Mouse (Mus musculus): ENCODE results near the gene Dlg2. TPM values are rescaled to one million over a fixed set of nuclear protein-coding genes. Genes with fewer than 3 reads are reported as not detected.

Dlg2 gene
- total and polyA plus RNA-seq, 3 experiments, result 0.49 to 0.68 TPM; not detected in 1

DNA sequence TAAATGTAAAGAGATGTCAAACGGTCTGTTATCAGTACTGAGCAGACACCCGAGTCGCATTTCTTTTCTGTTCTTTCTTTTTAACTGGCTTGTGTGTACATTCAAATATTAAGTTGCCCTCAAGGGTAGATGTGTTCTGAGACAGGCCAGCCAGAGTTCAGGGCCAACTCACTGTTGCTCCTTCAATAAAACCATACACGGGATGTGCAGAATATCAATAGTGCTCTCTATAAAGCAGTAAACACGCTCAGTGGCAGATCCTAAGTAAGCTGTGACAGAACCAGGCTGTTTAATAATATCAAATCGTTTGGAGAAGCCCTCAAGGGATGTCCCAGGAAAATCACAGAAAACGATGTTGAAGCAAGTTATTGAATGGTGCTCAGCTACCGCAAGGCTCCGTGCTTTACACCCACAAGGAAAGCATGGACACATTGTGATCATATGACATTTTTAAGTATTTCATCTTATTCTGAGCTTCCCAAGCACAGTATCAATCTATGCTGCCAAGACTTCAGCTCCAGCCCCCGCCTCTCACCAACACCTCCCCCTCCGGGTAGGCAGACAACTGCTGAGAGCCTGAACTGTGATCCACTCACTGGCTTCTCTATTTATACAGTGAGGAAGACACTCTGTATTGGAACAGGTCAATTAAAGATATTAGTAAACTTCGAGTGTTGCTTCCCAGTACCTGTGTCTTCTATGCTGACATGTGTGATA, 1458.6 kb downstream of the Dlg2 start:
- H3K9me3 ChIP-seq (replicated peaks), result no peaks in the 10 kb centered on the region
- H3K4me1 ChIP-seq (ENCODE audit: insufficient read depth, low read depth, low read length), result no peaks in the 10 kb centered on the region
- DNase-seq (ENCODE audit: low spot score) (no peak), ATAC-seq (ENCODE audit: extremely low read depth, insufficient number of reproducible peaks, low FRiP score, poor library complexity, severe bottlenecking) (no peak)
- no peak overlapping the region for H3K4me3 ChIP-seq (ENCODE audit: low read depth, low read length)
- TF ChIP-seq POLR2AphosphoS5 (IDR thresholded peaks at IDR 0.05; ENCODE audit: insufficient replicate concordance, low read depth, low read length) (no peak), GATA2 (IDR thresholded peaks at IDR 0.05; ENCODE audit: borderline replicate concordance, low read depth, low read length) (no peak), GATA1 (IDR thresholded peaks at IDR 0.05; ENCODE audit: borderline replicate concordance, low read length) (no peak), TAL1 (conservative IDR thresholded peaks at IDR 0.05; ENCODE audit: low read depth, low read length) (no peak), CTCF (IDR thresholded peaks at IDR 0.05; ENCODE audit: low read depth, low read length) (no peak)
- H3K36me3 ChIP-seq (replicated peaks), result no peaks in the 10 kb centered on the region
- H3K27me3 ChIP-seq (ENCODE audit: insufficient read depth, low read length), result no peaks in the 10 kb centered on the region

- Histone ChIP-seq H3K4me3 (ENCODE audit: low read depth, low read length) (no peak overlapping the region), H3K27me3 (ENCODE audit: insufficient read depth, low read length) (no peaks in the 10 kb centered on the region), H3K4me1 (ENCODE audit: insufficient read depth, low read depth, low read length) (no peaks in the 10 kb centered on the region), H3K36me3 (replicated peaks) (no peaks in the 10 kb centered on the region), H3K9me3 (replicated peaks) (no peaks in the 10 kb centered on the region)
- DNase-seq (ENCODE audit: low spot score), result no peak
- TF ChIP-seq GATA1 (IDR thresholded peaks at IDR 0.05; ENCODE audit: borderline replicate concordance, low read length), result no peak
- no peak for TF ChIP-seq CTCF (IDR thresholded peaks at IDR 0.05; ENCODE audit: low read depth, low read length)
- TF ChIP-seq POLR2AphosphoS5 (IDR thresholded peaks at IDR 0.05; ENCODE audit: insufficient replicate concordance, low read depth, low read length), result no peak
- no peak for TF ChIP-seq TAL1 (conservative IDR thresholded peaks at IDR 0.05; ENCODE audit: low read depth, low read length)
- TF ChIP-seq GATA2 (IDR thresholded peaks at IDR 0.05; ENCODE audit: borderline replicate concordance, low read depth, low read length), result no peak
- ATAC-seq (ENCODE audit: extremely low read depth, insufficient number of reproducible peaks, low FRiP score, poor library complexity, severe bottlenecking), result no peak
Measured at GRCm38 (mm10) chr7:91936193-91936592, 1459.7 kb downstream of the Dlg2 start.

DNA sequence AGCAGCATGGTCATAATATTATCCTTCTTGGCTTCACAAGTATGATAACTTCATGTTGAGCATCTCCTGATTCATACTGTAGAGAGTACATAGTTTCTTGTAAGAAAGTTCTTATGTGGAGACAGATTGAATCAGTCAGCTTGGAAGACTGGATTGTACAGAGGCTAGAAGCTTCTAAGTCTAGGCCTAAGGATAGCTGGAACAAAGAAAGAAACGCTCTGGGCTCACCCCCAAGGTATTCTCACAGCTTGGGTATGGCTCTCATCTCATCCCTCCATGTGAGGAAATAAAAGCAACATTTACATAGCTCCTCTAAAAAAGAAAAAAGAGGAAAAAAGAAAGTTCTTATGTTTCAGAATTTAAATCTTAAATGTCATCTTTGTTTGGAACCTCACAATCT, 1466.8 kb downstream of the Dlg2 start:
- no peaks in the 10 kb centered on the region for H3K4me1 ChIP-seq (ENCODE audit: insufficient read depth, low read depth, low read length)
- no peak for TF ChIP-seq CTCF (IDR thresholded peaks at IDR 0.05; ENCODE audit: low read depth, low read length)
- TF ChIP-seq TAL1 (conservative IDR thresholded peaks at IDR 0.05; ENCODE audit: low read depth, low read length), result no peak
- no peak for TF ChIP-seq GATA2 (IDR thresholded peaks at IDR 0.05; ENCODE audit: borderline replicate concordance, low read depth, low read length)
- TF ChIP-seq GATA1 (IDR thresholded peaks at IDR 0.05; ENCODE audit: borderline replicate concordance, low read length), result no peak
- no peak for TF ChIP-seq POLR2AphosphoS5 (IDR thresholded peaks at IDR 0.05; ENCODE audit: insufficient replicate concordance, low read depth, low read length)
- H3K36me3 ChIP-seq (replicated peaks), result no peaks in the 10 kb centered on the region
- no peaks in the 10 kb centered on the region for H3K9me3 ChIP-seq (replicated peaks)
- no peaks in the 10 kb centered on the region for H3K27me3 ChIP-seq (ENCODE audit: insufficient read depth, low read length)
- H3K4me3 ChIP-seq (ENCODE audit: low read depth, low read length), result no peak overlapping the region
- ATAC-seq (ENCODE audit: extremely low read depth, insufficient number of reproducible peaks, low FRiP score, poor library complexity, severe bottlenecking) (no peak), DNase-seq (ENCODE audit: low spot score) (no peak)

- no peak for DNase-seq (ENCODE audit: low spot score)
Measured at GRCm38 (mm10) chr7:91955584-91955983, 1479.1 kb downstream of the Dlg2 start.

GRCm38 (mm10) chr7:91962956-91963355, 1486.5 kb downstream of the Dlg2 start:
- no peaks in the 10 kb centered on the region for H3K9me3 ChIP-seq (replicated peaks)
- H3K4me1 ChIP-seq (ENCODE audit: insufficient read depth, low read depth, low read length), result no peaks in the 10 kb centered on the region
- no peaks in the 10 kb centered on the region for H3K36me3 ChIP-seq (replicated peaks)
- H3K4me3 ChIP-seq (ENCODE audit: low read depth, low read length), result no peak overlapping the region
- H3K27me3 ChIP-seq (ENCODE audit: insufficient read depth, low read length), result no peaks in the 10 kb centered on the region
- TF ChIP-seq CTCF (IDR thresholded peaks at IDR 0.05; ENCODE audit: low read depth, low read length) (no peak), GATA2 (IDR thresholded peaks at IDR 0.05; ENCODE audit: borderline replicate concordance, low read depth, low read length) (no peak), POLR2AphosphoS5 (IDR thresholded peaks at IDR 0.05; ENCODE audit: insufficient replicate concordance, low read depth, low read length) (no peak), GATA1 (IDR thresholded peaks at IDR 0.05; ENCODE audit: borderline replicate concordance, low read length) (no peak), TAL1 (conservative IDR thresholded peaks at IDR 0.05; ENCODE audit: low read depth, low read length) (no peak)
- ATAC-seq (ENCODE audit: extremely low read depth, insufficient number of reproducible peaks, low FRiP score, poor library complexity, severe bottlenecking) (no peak), DNase-seq (ENCODE audit: low spot score) (no peak)

More at GRCm38 (mm10) chr7:91955584-91955983, 1479.1 kb downstream of the Dlg2 start:
- no peaks in the 10 kb centered on the region for H3K36me3 ChIP-seq (replicated peaks)
- no peak for TF ChIP-seq GATA2 (IDR thresholded peaks at IDR 0.05; ENCODE audit: borderline replicate concordance, low read depth, low read length)
- TF ChIP-seq TAL1 (conservative IDR thresholded peaks at IDR 0.05; ENCODE audit: low read depth, low read length), result no peak
- no peak for TF ChIP-seq POLR2AphosphoS5 (IDR thresholded peaks at IDR 0.05; ENCODE audit: insufficient replicate concordance, low read depth, low read length)
- no peak for TF ChIP-seq CTCF (IDR thresholded peaks at IDR 0.05; ENCODE audit: low read depth, low read length)
- TF ChIP-seq GATA1 (IDR thresholded peaks at IDR 0.05; ENCODE audit: borderline replicate concordance, low read length), result no peak
- no peaks in the 10 kb centered on the region for H3K4me1 ChIP-seq (ENCODE audit: insufficient read depth, low read depth, low read length)
- ATAC-seq (ENCODE audit: extremely low read depth, insufficient number of reproducible peaks, low FRiP score, poor library complexity, severe bottlenecking), result no peak
- H3K27me3 ChIP-seq (ENCODE audit: insufficient read depth, low read length), result no peaks in the 10 kb centered on the region
- no peaks in the 10 kb centered on the region for H3K9me3 ChIP-seq (replicated peaks)
- H3K4me3 ChIP-seq (ENCODE audit: low read depth, low read length), result no peak overlapping the region

DNA sequence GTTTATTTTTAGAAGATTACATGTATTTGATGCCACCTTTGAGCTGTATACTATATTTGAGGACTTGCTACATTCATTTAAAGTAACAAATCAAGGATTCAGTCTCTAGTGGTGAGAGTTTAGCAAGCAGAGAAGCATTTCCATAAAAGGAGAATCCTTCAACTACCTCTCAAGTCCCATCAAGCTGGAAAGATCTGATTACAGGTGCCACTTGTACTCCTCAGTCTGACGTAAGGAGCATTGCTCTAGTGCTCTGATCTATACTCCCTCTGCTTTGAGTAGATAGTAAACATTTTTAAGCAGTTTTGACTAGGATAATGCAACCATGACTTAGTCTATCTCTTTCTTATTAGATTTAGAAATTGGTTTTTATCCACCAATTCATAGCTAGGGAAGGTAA, 1496.5 kb downstream of the Dlg2 start:
- no peak for ATAC-seq (ENCODE audit: extremely low read depth, insufficient number of reproducible peaks, low FRiP score, poor library complexity, severe bottlenecking)
- no peak for TF ChIP-seq TAL1 (conservative IDR thresholded peaks at IDR 0.05; ENCODE audit: low read depth, low read length)
- no peak for TF ChIP-seq CTCF (IDR thresholded peaks at IDR 0.05; ENCODE audit: low read depth, low read length)
- TF ChIP-seq GATA2 (IDR thresholded peaks at IDR 0.05; ENCODE audit: borderline replicate concordance, low read depth, low read length), result no peak
- TF ChIP-seq GATA1 (IDR thresholded peaks at IDR 0.05; ENCODE audit: borderline replicate concordance, low read length), result no peak
- TF ChIP-seq POLR2AphosphoS5 (IDR thresholded peaks at IDR 0.05; ENCODE audit: insufficient replicate concordance, low read depth, low read length), result no peak
- DNase-seq (ENCODE audit: low spot score), result no peak
- H3K4me3 ChIP-seq (ENCODE audit: low read depth, low read length), result no peak overlapping the region
- H3K4me1 ChIP-seq (ENCODE audit: insufficient read depth, low read depth, low read length), result no peaks in the 10 kb centered on the region
- H3K9me3 ChIP-seq (replicated peaks), result no peaks in the 10 kb centered on the region
- H3K27me3 ChIP-seq (ENCODE audit: insufficient read depth, low read length), result no peaks in the 10 kb centered on the region
- H3K36me3 ChIP-seq (replicated peaks), result no peaks in the 10 kb centered on the region

All from G1E (cell line).